Mouse (Mus musculus) kidney, embryonic 14.5 days (tissue): ENCODE results near the gene Lrit3. TPM values are rescaled to one million over a fixed set of nuclear protein-coding genes. Genes with fewer than 3 reads are reported as not detected.
A peak's percentile ranks its signal among the peaks of the same experiment; 100 is the strongest.

Source experiments
- ATAC-seq: fragments of 200-750 bp; cut with Nextera tagmentation; 2 replicates; pipeline ENCODE4 v1.8.0; 2017; ENCODE audit warnings: moderate number of reproducible peaks, mild to moderate bottlenecking, moderate TSS enrichment, moderate library complexity; ENCODE audit not compliant: low FRiP score, low TSS enrichment
- H3K27ac ChIP-seq: fragments of 300-500 bp; sonication (generic); 2 replicates; pipeline ENCODE4 v1.5.1; 2014; ENCODE audit warnings: low read depth, mild to moderate bottlenecking, low read length, moderate library complexity, mixed read lengths
- H3K27me3 ChIP-seq: fragments of 300-500 bp; sonication (generic); 2 replicates; pipeline ENCODE4 v1.6.1; 2014; ENCODE audit warnings: mild to moderate bottlenecking, low read length; ENCODE audit not compliant: control insufficient read depth, insufficient read depth
- H3K36me3 ChIP-seq: fragments of 300-500 bp; sonication (generic); 2 replicates; pipeline ENCODE4 v1.6.1; 2014; ENCODE audit warnings: low read length, mixed read lengths; ENCODE audit not compliant: control insufficient read depth, insufficient read depth
- H3K4me1 ChIP-seq: fragments of 300-500 bp; sonication (generic); 2 replicates; pipeline ENCODE4 v1.6.1; 2014; ENCODE audit warnings: low read length, mixed read lengths; ENCODE audit not compliant: control insufficient read depth, insufficient read depth
- H3K4me2 ChIP-seq: fragments of 300-500 bp; sonication (generic); replicated peaks from 2 replicates; pipeline ENCODE4 v1.6.1; 2014; ENCODE audit warnings: low read depth, mild to moderate bottlenecking, low read length
- H3K4me3 ChIP-seq: fragments of 300-500 bp; sonication (generic); 2 replicates; pipeline ENCODE4 v1.5.1; 2014; ENCODE audit warnings: mild to moderate bottlenecking, low read length
- H3K9ac ChIP-seq: fragments of 300-500 bp; sonication (generic); 2 replicates; pipeline ENCODE4 v1.6.1; 2014; ENCODE audit warnings: low read depth, mild to moderate bottlenecking, low read length, moderate library complexity
- H3K9me3 ChIP-seq: fragments of 300-500 bp; sonication (generic); 2 replicates; pipeline ENCODE4 v1.6.1; 2016; ENCODE audit warnings: low read length; ENCODE audit not compliant: control insufficient read depth
- WGBS: fragments of 180-500 bp; shearing (Covaris S2); extraction: QIAGEN DNeasy Blood & Tissue Kit; methylation state at CpG from one replicate; pipeline ENCODE4 v1.1.7; 2014; 5-methylcytosine and 5-hydroxymethylcytosine counted together
- polyA plus RNA-seq: library from polyadenylated mRNA; unstranded; fragments of >200 nt; fragmentation: Nextera tagmentation; extraction: Ambion mirVana; gene quantifications from 2 replicates; pipeline ENCODE4 v1.2.1, GENCODE M21; 2014

Gene Lrit3
- polyA plus RNA-seq, 1 experiment from 2014 or later = not detected

DNA sequence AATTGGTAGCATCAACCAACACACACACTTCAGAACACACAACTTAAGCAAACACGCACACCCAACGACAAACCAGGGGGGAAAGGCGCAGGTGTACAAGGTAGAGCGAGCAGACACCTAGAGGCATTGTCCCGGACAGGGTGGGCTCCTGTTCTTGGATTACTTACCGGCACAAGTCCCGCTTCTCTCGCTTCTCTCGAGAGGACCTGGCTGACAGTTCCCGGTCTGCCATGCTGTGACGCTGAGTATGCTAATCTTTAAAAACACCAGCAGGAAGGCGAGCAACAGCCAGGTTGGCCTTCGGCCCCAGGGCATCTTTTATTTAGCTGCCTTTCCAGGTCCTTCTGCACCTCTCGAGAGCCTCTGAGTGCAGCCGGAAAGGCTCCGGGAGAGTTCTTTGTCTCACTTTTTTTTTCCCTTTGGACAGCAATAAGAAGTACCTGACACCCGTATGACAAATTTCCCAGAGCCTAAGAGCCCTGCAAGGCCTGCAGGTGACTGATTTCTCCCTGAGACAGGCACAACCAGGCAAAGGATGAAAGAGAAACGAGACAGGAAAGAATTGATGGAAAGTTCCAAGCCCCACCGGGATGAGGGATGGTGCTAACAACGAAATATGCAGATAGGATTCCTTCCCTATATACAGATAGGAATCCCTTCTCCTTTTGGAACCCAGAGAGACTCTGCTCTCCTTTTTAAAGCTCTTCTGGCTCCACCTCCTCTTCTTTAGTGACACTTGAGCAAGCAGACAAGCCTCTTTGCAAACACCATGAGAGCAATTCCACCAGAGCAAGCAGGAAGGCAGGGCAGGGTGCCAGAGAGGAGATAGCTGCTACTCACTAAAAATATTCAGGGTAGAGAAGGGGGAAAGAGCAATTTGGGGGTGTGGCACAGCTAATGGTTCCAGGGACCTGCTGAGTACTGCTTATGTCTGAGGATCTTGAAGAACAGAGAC, 48.9 kb downstream of the Lrit3 start, which contains the start of gene Egf:
Egf (minus strand) TSS at position 667 of the 955 bp plus-strand sequence.
- Histone ChIP-seq H3K9me3 (peaks cover 4% of the 10 kb centered on the region; the same call in 1 of the 2 replicates), H3K9ac (peak within 1 kb of the TSS; percentile 34; the same call in 1 of the 2 replicates), H3K4me1 (peaks cover 7% of the 10 kb centered on the region; the same call in 1 of the 2 replicates), H3K36me3 (no peaks in the 10 kb centered on the region), H3K27ac (no peak within 1 kb of the TSS), H3K4me2 (peak within 1 kb of the TSS; percentile 41), H3K4me3 (peak within 1 kb of the TSS; percentile 22), H3K27me3 (peaks cover 5% of the 10 kb centered on the region; the same call in 1 of the 2 replicates)
- ATAC-seq = peak; percentile 28; the same call in 1 of the 2 replicates
- WGBS = 8% methylated on average over 20 of the region's 20 CpGs

DNA sequence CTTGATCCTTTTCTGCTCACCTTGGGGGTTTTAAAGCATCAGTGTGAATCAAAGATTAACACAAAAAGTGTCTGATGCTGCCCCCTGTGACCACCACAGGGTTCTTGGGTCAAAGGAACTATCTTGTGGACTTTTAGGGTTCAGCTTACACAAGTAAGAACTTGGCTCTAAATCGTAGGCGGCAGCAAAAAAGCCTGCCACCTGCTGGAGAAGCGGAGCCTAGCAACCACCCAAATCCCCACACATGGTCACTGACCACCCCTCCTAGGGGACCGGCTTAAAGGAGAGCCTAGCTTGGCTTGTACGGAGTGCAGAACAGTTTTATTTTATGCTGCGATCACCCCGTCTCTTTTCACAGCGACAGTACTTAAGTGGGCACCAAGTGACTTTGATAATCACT, 59.0 kb downstream of the Lrit3 start:
- no peak for ATAC-seq
- Histone ChIP-seq H3K4me2 (no peak overlapping the region), H3K4me3 (no peak overlapping the region), H3K27me3 (no peaks in the 10 kb centered on the region), H3K9me3 (no peaks in the 10 kb centered on the region), H3K36me3 (no peaks in the 10 kb centered on the region), H3K27ac (no peak overlapping the region), H3K9ac (no peak overlapping the region), H3K4me1 (no peaks in the 10 kb centered on the region)
- 74% methylated on average over 8 of the region's 8 CpGs for WGBS

GRCm38 (mm10) chr3:129742781-129743180, 61.0 kb downstream of the Lrit3 start:
- no peak for ATAC-seq
- Histone ChIP-seq H3K4me1 (no peaks in the 10 kb centered on the region), H3K4me2 (no peak overlapping the region), H3K9ac (no peak overlapping the region), H3K27ac (no peak overlapping the region), H3K36me3 (no peaks in the 10 kb centered on the region), H3K4me3 (no peak overlapping the region), H3K9me3 (no peaks in the 10 kb centered on the region), H3K27me3 (no peaks in the 10 kb centered on the region)
- 83% methylated on average over 6 of the region's 6 CpGs for WGBS

DNA sequence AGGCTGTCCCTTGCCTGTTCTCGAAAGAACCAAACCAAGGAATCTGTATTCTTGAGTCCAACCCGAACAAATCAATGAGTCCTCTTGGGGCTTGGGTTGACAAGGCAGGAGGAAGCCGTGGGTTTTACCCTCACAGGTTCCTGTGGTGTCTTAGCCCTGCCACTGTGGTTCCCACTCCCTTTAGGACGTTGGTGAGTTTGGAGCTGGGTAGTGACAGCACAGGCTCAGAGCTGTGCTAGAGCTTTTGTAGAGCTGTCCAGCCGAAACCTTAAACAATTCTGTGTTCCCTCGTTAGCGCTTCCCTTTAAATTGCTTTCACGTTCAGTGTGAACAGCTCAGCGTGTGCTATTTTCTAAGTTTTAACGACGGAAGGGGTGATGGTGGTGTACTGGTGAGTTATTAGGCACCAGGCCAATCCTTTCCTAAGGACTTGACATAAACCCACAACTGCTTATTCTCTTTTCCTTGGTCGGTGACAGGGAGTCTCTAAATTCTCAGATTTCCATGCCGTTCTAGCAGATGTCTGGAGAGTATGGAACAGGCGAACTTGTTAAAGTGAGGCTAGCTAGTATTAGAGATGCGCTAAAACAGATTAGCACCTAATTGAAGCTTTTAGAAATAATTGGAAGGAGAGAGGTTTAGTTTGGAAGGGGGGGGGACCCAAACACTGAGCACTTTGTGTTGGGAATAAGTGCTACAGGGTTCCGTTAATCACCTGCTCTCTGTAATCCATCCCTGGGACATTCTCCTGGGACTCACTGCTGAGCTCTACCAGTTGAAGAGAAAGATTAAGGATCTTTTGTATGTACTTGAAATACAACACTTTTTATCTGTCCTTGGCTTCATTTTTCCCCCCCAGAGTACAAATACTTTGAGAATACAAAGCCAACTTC, 65.3 kb downstream of the Lrit3 start:
- H3K9ac ChIP-seq = no peak overlapping the region
- no peaks in the 10 kb centered on the region for H3K9me3 ChIP-seq
- no peaks in the 10 kb centered on the region for H3K36me3 ChIP-seq
- no peak overlapping the region for H3K4me3 ChIP-seq
- H3K4me2 ChIP-seq = no peak overlapping the region
- no peak for ATAC-seq
- no peak overlapping the region for H3K27ac ChIP-seq
- H3K4me1 ChIP-seq = no peaks in the 10 kb centered on the region
- no peaks in the 10 kb centered on the region for H3K27me3 ChIP-seq
- 47% methylated on average over 16 of the region's 16 CpGs for WGBS

Other genes starting within 250 kb of the Lrit3 start
- gene Egf, start 48.7 kb downstream of the Lrit3 start, polyA plus RNA-seq = 1.6 and 1.8 TPM in 2 replicates
- gene Rrh, start 18.6 kb upstream of the Lrit3 start, polyA plus RNA-seq = 0.26 TPM in 1 of 2 replicates, not detected in the other
- 52.2 and 77.2 TPM in 2 replicates for gene Gar1, start 27.4 kb upstream of the Lrit3 start, polyA plus RNA-seq
- 6.5 and 7.8 TPM in 2 replicates for gene Cfi, start 31.9 kb upstream of the Lrit3 start, polyA plus RNA-seq
- 47.8 and 48.1 TPM in 2 replicates for gene Pla2g12a, start 74.6 kb upstream of the Lrit3 start, polyA plus RNA-seq
- 83.0 and 99.3 TPM in 2 replicates for gene Casp6, start 97.4 kb upstream of the Lrit3 start, polyA plus RNA-seq
- gene Mcub, start 166.2 kb upstream of the Lrit3 start, polyA plus RNA-seq = 0.80 and 1.6 TPM in 2 replicates